Mouse (Mus musculus): Measurements from ENCODE around the gene Osbpl6. TPM values are rescaled to one million over a fixed set of nuclear protein-coding genes. Genes with fewer than 3 reads are reported as not detected.

Osbpl6 gene
- polyA plus RNA-seq, 1 experiment from 2014 or later: 13.8 TPM

- peak; percentile 75 for ATAC-seq (replicated peaks; ENCODE audit: low FRiP score)
- peaks cover 2% of the 10 kb centered on the region; the same call in 1 of the 2 replicates for H3K4me1 ChIP-seq (replicated peaks; ENCODE audit: control insufficient read depth, insufficient read depth, low read length)
- H3K4me3 ChIP-seq (ENCODE audit: low read depth, low read length): peak overlapping the region; percentile 65
- 0% methylated on average over 32 of the region's 32 CpGs for WGBS
- peak overlapping the region; percentile 59 for H3K4me2 ChIP-seq (ENCODE audit: low read depth, low read length, severe bottlenecking)
- no peaks in the 10 kb centered on the region; the same call in 1 of the 2 replicates for H3K36me3 ChIP-seq (ENCODE audit: control insufficient read depth, insufficient read depth, low read length)
- H3K9ac ChIP-seq (ENCODE audit: low read length): peak overlapping the region; percentile 84
- H3K9me3 ChIP-seq (ENCODE audit: control insufficient read depth, low read length): no peaks in the 10 kb centered on the region
- H3K27ac ChIP-seq (ENCODE audit: low read depth, low read length): peak overlapping the region; percentile 94
- peak; percentile 87 for DNase-seq (ENCODE audit: low spot score)
- H3K27me3 ChIP-seq (ENCODE audit: control insufficient read depth, insufficient read depth, low read length): no peaks in the 10 kb centered on the region
Observed at GRCm38 (mm10) chr2:76647441-76647869, 241.1 kb downstream of the Osbpl6 start.

GRCm38 (mm10) chr2:76647883-76648570 is 241.7 kb downstream of the Osbpl6 start, which contains the start of the genes Prkra and Pjvk:
TSS of gene Prkra (minus strand) at chr2:76648015.
TSS of gene Pjvk (plus strand) at chr2:76648476.
- Histone ChIP-seq H3K27me3 (ENCODE audit: control insufficient read depth, insufficient read depth, low read length) (no peaks in the 10 kb centered on the region), H3K4me2 (ENCODE audit: low read depth, low read length, severe bottlenecking) (peak within 1 kb of the TSS; percentile 59), H3K27ac (ENCODE audit: low read depth, low read length) (peak within 1 kb of the TSS; percentile 94), H3K4me3 (ENCODE audit: low read depth, low read length) (peak within 1 kb of the TSS; percentile 65), H3K9me3 (ENCODE audit: control insufficient read depth, low read length) (no peaks in the 10 kb centered on the region), H3K9ac (ENCODE audit: low read length) (peak within 1 kb of the TSS; percentile 84), H3K36me3 (ENCODE audit: control insufficient read depth, insufficient read depth, low read length) (no peaks in the 10 kb centered on the region), H3K4me1 (replicated peaks; ENCODE audit: control insufficient read depth, insufficient read depth, low read length) (peaks cover 2% of the 10 kb centered on the region; the same call in 1 of the 2 replicates)
- ATAC-seq (replicated peaks; ENCODE audit: low FRiP score): peak; percentile 99
- WGBS: 1% methylated on average over 37 of the region's 42 CpGs
- DNase-seq (ENCODE audit: low spot score): peak; percentile 100

- Histone ChIP-seq H3K4me1 (replicated peaks; ENCODE audit: control insufficient read depth, insufficient read depth, low read length) (peaks cover 2% of the 10 kb centered on the region; the same call in 1 of the 2 replicates), H3K36me3 (ENCODE audit: control insufficient read depth, insufficient read depth, low read length) (no peaks in the 10 kb centered on the region), H3K9ac (ENCODE audit: low read length) (peak overlapping the region; percentile 74), H3K4me2 (ENCODE audit: low read depth, low read length, severe bottlenecking) (peak overlapping the region; percentile 59), H3K27me3 (ENCODE audit: control insufficient read depth, insufficient read depth, low read length) (no peaks in the 10 kb centered on the region), H3K4me3 (ENCODE audit: low read depth, low read length) (peak overlapping the region; percentile 65), H3K27ac (ENCODE audit: low read depth, low read length) (peak overlapping the region; percentile 94), H3K9me3 (ENCODE audit: control insufficient read depth, low read length) (no peaks in the 10 kb centered on the region)
- ATAC-seq (replicated peaks; ENCODE audit: low FRiP score): peak; percentile 50
- WGBS: 28% methylated on average over 13 of the region's 13 CpGs
- DNase-seq (ENCODE audit: low spot score): no peak
Observed at GRCm38 (mm10) chr2:76648666-76649141, 242.4 kb downstream of the Osbpl6 start.

Small RNA genes lying within 50 kb of the gene (microRNA-seq; reads per million reads assigned to microRNA genes)
- not detected for gene Gm23164 (ENCODE audit: insufficient number of aligned reads)

Other genes with a start within 250 kb of the Osbpl6 start
- 0.12 TPM in 1 of 2 replicates, not detected in the other for gene Pde11a, start 67.7 kb upstream of the Osbpl6 start, polyA plus RNA-seq (2014; fragmentation: Nextera tagmentation; extraction: Ambion mirVana)
- not detected in 2 replicates for gene Cyct, start 46.1 kb upstream of the Osbpl6 start, polyA plus RNA-seq (2014; fragmentation: Nextera tagmentation; extraction: Ambion mirVana)
- 17.2 and 19.0 TPM in 2 replicates for gene Rbm45, start 36.5 kb upstream of the Osbpl6 start, polyA plus RNA-seq (2014; fragmentation: Nextera tagmentation; extraction: Ambion mirVana)
- 91.9 and 98.3 TPM in 2 replicates for gene Prkra, start 241.5 kb downstream of the Osbpl6 start, polyA plus RNA-seq (2014; fragmentation: Nextera tagmentation; extraction: Ambion mirVana)
- 1.0 and 1.1 TPM in 2 replicates for gene Pjvk, start 242.0 kb downstream of the Osbpl6 start, polyA plus RNA-seq (2014; fragmentation: Nextera tagmentation; extraction: Ambion mirVana)